Mouse (Mus musculus): ENCODE measurements at regions not wholly inside any gene's neighbourhood (a gene's known extent, or its start where the extent isn't known, plus 50 kb on each side); places are given as distances from the start of the nearest gene placed in this dataset.

GRCm38 (mm10) chr1:154113291-154114050, 87.5 kb upstream of the Zfp648 start:
- Histone ChIP-seq H3K27me3 (ENCODE audit: control insufficient read depth, insufficient read depth, low read length) (no peaks in the 10 kb centered on the region), H3K27ac (ENCODE audit: low read depth) (no peak overlapping the region), H3K9ac (replicated peaks; ENCODE audit: low read depth, low read length) (no peak overlapping the region), H3K36me3 (replicated peaks; ENCODE audit: control insufficient read depth, insufficient read depth, low read length) (no peaks in the 10 kb centered on the region), H3K4me2 (ENCODE audit: low read depth, low read length) (no peak overlapping the region), H3K9me3 (replicated peaks; ENCODE audit: control insufficient read depth, low read length) (no peaks in the 10 kb centered on the region), H3K4me3 (ENCODE audit: low read depth, low read length) (no peak overlapping the region), H3K4me1 (ENCODE audit: control insufficient read depth, insufficient read depth) (peaks cover 23% of the 10 kb centered on the region)
- ATAC-seq (ENCODE audit: insufficient read depth, low read depth) (no peak), DNase-seq (ENCODE audit: low spot score) (no peak)
- 73% methylated on average over 12 of the region's 12 CpGs for WGBS
- TF ChIP-seq CTCF (IDR thresholded peaks at IDR 0.05; ENCODE audit: low read depth), result no peak

DNA sequence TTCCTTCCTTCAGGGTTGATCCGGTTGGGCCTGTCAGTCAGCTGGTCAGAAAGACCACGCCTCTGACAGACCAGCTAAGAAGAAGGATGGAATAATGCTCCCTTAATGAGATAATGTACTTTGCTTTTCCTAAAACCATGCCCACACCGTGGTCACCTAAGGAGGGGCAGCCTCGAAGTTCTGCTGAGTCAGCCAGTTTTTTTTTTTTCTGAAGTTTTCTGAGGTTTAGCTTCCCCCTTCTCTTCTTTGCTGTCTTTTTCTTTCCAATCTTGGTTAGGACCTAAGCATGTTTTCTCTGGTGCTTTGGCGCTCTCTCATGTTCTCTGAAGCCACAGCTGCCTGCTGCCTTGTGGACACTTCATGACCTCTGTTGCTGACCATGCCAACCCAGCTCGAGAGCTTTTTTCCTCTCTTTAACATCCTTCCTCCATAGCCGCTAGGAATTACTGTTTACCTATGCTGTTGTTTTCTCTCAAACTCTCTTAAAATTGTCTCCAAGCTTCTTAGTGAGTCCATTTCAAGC, 84.7 kb upstream of the Zfp648 start:
- Histone ChIP-seq H3K9me3 (replicated peaks; ENCODE audit: control insufficient read depth, low read length) (no peaks in the 10 kb centered on the region), H3K4me1 (ENCODE audit: control insufficient read depth, insufficient read depth) (peaks cover 24% of the 10 kb centered on the region), H3K27ac (ENCODE audit: low read depth) (no peak overlapping the region), H3K4me3 (ENCODE audit: low read depth, low read length) (no peak overlapping the region), H3K9ac (replicated peaks; ENCODE audit: low read depth, low read length) (no peak overlapping the region), H3K27me3 (ENCODE audit: control insufficient read depth, insufficient read depth, low read length) (no peaks in the 10 kb centered on the region), H3K4me2 (ENCODE audit: low read depth, low read length) (no peak overlapping the region), H3K36me3 (replicated peaks; ENCODE audit: control insufficient read depth, insufficient read depth, low read length) (no peaks in the 10 kb centered on the region)
- no peak for TF ChIP-seq CTCF (IDR thresholded peaks at IDR 0.05; ENCODE audit: low read depth)
- TF ChIP-seq EP300 (IDR thresholded peaks at IDR 0.05; ENCODE audit: low read depth), result no peak
- DNase-seq (ENCODE audit: low spot score) (no peak), ATAC-seq (ENCODE audit: insufficient read depth, low read depth) (no peak)
- WGBS, result 80% methylated on average over 7 of the region's 7 CpGs

DNA sequence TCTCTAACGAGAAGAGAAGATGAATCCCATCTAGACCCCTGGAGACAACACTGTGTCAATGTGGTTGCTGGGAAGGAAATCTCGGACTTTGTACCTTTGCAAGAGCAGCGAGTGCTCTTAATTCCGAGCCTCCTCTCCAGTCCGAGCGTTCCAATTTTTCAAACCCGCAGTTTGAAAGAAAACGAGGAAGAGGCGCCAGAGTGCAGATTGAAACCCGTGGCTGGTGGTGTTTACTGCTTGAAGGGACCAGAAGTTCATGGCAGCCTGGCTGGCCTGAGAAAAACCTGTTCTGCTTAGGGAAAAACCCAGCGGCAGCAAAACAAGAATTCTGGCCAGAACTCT, 83.7 kb upstream of the Zfp648 start:
- H3K9me3 ChIP-seq (replicated peaks; ENCODE audit: control insufficient read depth, low read length), result no peaks in the 10 kb centered on the region
- no peak for TF ChIP-seq EP300 (IDR thresholded peaks at IDR 0.05; ENCODE audit: low read depth)
- no peak for TF ChIP-seq CTCF (IDR thresholded peaks at IDR 0.05; ENCODE audit: low read depth)
- peak overlapping the region; percentile 44 for H3K4me2 ChIP-seq (ENCODE audit: low read depth, low read length)
- no peaks in the 10 kb centered on the region for H3K27me3 ChIP-seq (ENCODE audit: control insufficient read depth, insufficient read depth, low read length)
- 0 out of 2 replicates have a peak overlapping the region, but pooled peaks have one; percentile 13 for H3K4me3 ChIP-seq (ENCODE audit: low read depth, low read length)
- H3K9ac ChIP-seq (replicated peaks; ENCODE audit: low read depth, low read length), result peak overlapping the region; percentile 24
- WGBS, result 56% methylated on average over 11 of the region's 11 CpGs
- ATAC-seq (ENCODE audit: insufficient read depth, low read depth), result no peak
- peaks cover 24% of the 10 kb centered on the region for H3K4me1 ChIP-seq (ENCODE audit: control insufficient read depth, insufficient read depth)
- H3K27ac ChIP-seq (ENCODE audit: low read depth), result peak overlapping the region; percentile 44; the same call in 1 of the 2 replicates
- no peak for DNase-seq (ENCODE audit: low spot score)
- H3K36me3 ChIP-seq (replicated peaks; ENCODE audit: control insufficient read depth, insufficient read depth, low read length), result no peaks in the 10 kb centered on the region

- DNase-seq (ENCODE audit: low spot score), result peak; percentile 50
- Histone ChIP-seq H3K9me3 (replicated peaks; ENCODE audit: control insufficient read depth, low read length) (no peaks in the 10 kb centered on the region), H3K4me1 (ENCODE audit: control insufficient read depth, insufficient read depth) (peaks cover 24% of the 10 kb centered on the region), H3K9ac (replicated peaks; ENCODE audit: low read depth, low read length) (peak overlapping the region; percentile 24), H3K36me3 (replicated peaks; ENCODE audit: control insufficient read depth, insufficient read depth, low read length) (no peaks in the 10 kb centered on the region), H3K27ac (ENCODE audit: low read depth) (peak overlapping the region; percentile 44; the same call in 1 of the 2 replicates), H3K4me2 (ENCODE audit: low read depth, low read length) (peak overlapping the region; percentile 44), H3K4me3 (ENCODE audit: low read depth, low read length) (0 out of 2 replicates have a peak overlapping the region, but pooled peaks have one; percentile 13), H3K27me3 (ENCODE audit: control insufficient read depth, insufficient read depth, low read length) (no peaks in the 10 kb centered on the region)
- TF ChIP-seq CTCF (IDR thresholded peaks at IDR 0.05; ENCODE audit: low read depth), result peak; percentile 51
- no peak for TF ChIP-seq EP300 (IDR thresholded peaks at IDR 0.05; ENCODE audit: low read depth)
- WGBS, result 25% methylated on average over 20 of the region's 20 CpGs
- peak; percentile 85 for ATAC-seq (ENCODE audit: insufficient read depth, low read depth)
These were observed 83.2 kb upstream of the Zfp648 start for GRCm38 (mm10) chr1:154117688-154118373.

DNA sequence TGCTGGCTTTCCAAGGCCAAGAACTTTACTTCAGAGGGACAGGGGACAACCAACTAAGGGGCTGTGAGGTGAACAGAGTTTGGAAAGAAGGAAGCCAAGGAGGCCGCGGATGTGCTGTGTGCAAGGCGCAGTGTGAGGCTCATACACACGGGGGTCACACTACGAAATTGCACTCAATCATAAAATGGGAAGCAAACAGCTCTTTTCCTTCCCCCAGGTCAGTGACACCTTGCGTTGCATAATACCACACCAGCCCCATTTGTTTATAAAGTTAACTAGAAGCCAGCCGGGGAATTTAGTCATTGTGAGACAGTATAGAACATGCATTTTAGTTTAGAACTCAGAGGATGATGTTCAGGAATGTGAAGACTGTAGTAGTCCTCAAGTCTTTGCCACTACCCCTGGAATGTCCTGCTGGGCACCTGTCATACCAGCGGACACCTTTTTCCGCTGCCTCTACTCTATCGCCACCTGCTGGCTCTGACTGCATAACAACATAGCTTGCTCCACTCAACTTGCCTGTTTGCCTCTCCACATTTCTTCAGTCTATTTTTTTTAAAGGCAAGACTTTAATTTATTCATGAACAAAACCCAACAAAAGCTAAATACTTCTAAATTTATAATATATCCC, 82.5 kb upstream of the Zfp648 start:
- Histone ChIP-seq H3K9ac (replicated peaks; ENCODE audit: low read depth, low read length) (no peak overlapping the region), H3K27ac (ENCODE audit: low read depth) (0 out of 2 replicates have a peak overlapping the region, but pooled peaks have one; percentile 44), H3K9me3 (replicated peaks; ENCODE audit: control insufficient read depth, low read length) (no peaks in the 10 kb centered on the region), H3K27me3 (ENCODE audit: control insufficient read depth, insufficient read depth, low read length) (no peaks in the 10 kb centered on the region), H3K36me3 (replicated peaks; ENCODE audit: control insufficient read depth, insufficient read depth, low read length) (no peaks in the 10 kb centered on the region), H3K4me1 (ENCODE audit: control insufficient read depth, insufficient read depth) (peaks cover 24% of the 10 kb centered on the region), H3K4me2 (ENCODE audit: low read depth, low read length) (no peak overlapping the region), H3K4me3 (ENCODE audit: low read depth, low read length) (no peak overlapping the region)
- peak; percentile 73 for DNase-seq (ENCODE audit: low spot score)
- TF ChIP-seq EP300 (IDR thresholded peaks at IDR 0.05; ENCODE audit: low read depth) (no peak), CTCF (IDR thresholded peaks at IDR 0.05; ENCODE audit: low read depth) (peak; percentile 87)
- WGBS, result 50% methylated on average over 10 of the region's 10 CpGs
- ATAC-seq (ENCODE audit: insufficient read depth, low read depth), result peak; percentile 49

All from heart, postnatal 0 days (tissue).